Mouse (Mus musculus) myocyte (in vitro differentiated cells): ENCODE measurements around the gene Ano1.

Experiments
- MAX ChIP-seq: IDR thresholded peaks from one replicate; pipeline ENCODE4 v1.6.1; 2011; ENCODE audit warnings: low read depth, mild to moderate bottlenecking, control low read depth
- MYOG ChIP-seq, 3 experiments: IDR thresholded peaks; one replicate each; pipeline ENCODE4 v1.6.1; 2011; ENCODE audit warnings: control low read depth in 2 of 3, low read depth in 2 of 3, mild to moderate bottlenecking in 2 of 3; ENCODE audit not compliant: insufficient read length in 2 of 3, control insufficient read depth in 1 of 3, insufficient read depth in 1 of 3
- POLR2A ChIP-seq: IDR thresholded peaks from one replicate; pipeline ENCODE4 v1.6.1; 2011; ENCODE audit warnings: low read depth, mild to moderate bottlenecking, control low read depth, moderate library complexity; ENCODE audit not compliant: insufficient read length
- POLR2AphosphoS2 ChIP-seq: IDR thresholded peaks from one replicate; pipeline ENCODE4 v1.6.1; 2011; ENCODE audit warnings: low read depth, control low read depth; ENCODE audit not compliant: insufficient read length
- REST ChIP-seq: IDR thresholded peaks from one replicate; pipeline ENCODE4 v1.6.1; 2011; ENCODE audit warnings: mild to moderate bottlenecking, control low read depth, moderate library complexity; ENCODE audit not compliant: insufficient read depth, insufficient read length
- TCF12 ChIP-seq: IDR thresholded peaks from one replicate; pipeline ENCODE4 v1.6.1; 2011; ENCODE audit warnings: mild to moderate bottlenecking, control low read depth; ENCODE audit not compliant: poor library complexity, insufficient read depth, severe bottlenecking
- USF1 ChIP-seq: IDR thresholded peaks from one replicate; pipeline ENCODE4 v1.6.1; 2011; ENCODE audit warnings: low read depth, mild to moderate bottlenecking, control low read depth, moderate library complexity

DNA sequence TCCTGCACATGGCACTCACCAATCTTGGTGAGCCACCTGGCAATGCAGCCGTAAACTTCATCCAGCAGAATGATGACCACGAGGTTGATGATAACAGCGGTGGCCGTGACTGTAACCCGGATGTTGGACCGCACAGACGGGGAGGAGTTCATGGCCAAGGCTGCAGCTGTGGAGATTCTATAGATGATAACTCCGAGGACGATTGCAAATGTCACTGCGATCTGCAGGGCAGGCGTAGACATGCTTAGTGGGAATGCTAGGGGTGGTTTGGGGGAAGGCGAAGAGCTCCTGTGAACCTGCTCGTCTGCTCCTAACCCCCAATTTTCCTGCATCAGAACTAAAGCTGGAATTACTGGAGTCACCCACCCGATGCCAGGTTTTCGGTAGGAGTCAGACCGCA lies 140.2 kb downstream of the Ano1 start:
- TF ChIP-seq MYOG (IDR thresholded peaks at IDR 0.05; ENCODE audit: control insufficient read depth in 1 of 3, insufficient read depth in 1 of 3, insufficient read length in 2 of 3, low read depth in 2 of 3) (no peak), MAX (no peak), POLR2A (no peak), POLR2AphosphoS2 (no peak), TCF12 (no peak), REST (no peak), USF1 (no peak)
